Mouse (Mus musculus) heart, postnatal 0 days (tissue): ENCODE measurements around the gene Sesn1.

Source experiments
- CTCF ChIP-seq: IDR thresholded peaks from 2 replicates; pipeline ENCODE4 v1.5.1; 2016; ENCODE audit warnings: antibody characterized with exemption, control low read depth, low read depth
- EP300 ChIP-seq: IDR thresholded peaks from 2 replicates; pipeline ENCODE4 v1.6.1; 2016; ENCODE audit warnings: antibody characterized with exemption, low read depth

- TF ChIP-seq CTCF, result no peak
- no peak for TF ChIP-seq EP300
Measured at GRCm38 (mm10) chr10:41765586-41765985, 44.1 kb upstream of the Sesn1 start.
